Mouse (Mus musculus): Measurements from ENCODE around the gene Ddx59.

Ddx59 gene

GRCm38 (mm10) chr1:136440741-136441140 is 25.7 kb downstream of the Ddx59 start:
- ChIA-PET CTCF (no interaction called here), POLR2A (interaction anchor here in 1 of 4 experiments (0.9 kb wide), 1 partner anchor 25 kb away, joined by 3 read pairs; the partner anchor contains the start of gene Ddx59)

DNA sequence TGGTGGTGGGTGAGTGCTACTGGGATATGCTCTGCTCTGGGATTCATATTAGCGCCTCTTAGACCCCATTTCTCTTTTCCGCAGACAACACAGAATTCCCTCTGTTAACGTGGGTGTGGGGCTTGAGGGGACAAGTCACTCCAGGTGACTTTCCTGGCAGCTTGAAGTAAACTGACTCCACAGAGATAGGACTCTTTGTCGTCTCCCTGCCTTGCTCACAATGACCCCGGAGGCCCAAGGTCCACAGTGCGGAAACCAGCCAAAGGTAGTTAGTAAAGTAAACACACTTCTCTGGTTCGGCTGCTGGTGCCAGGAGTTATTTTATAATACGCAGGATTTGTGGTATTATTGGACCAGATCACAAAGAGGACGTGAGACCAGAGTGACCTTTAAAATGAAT is 27.7 kb downstream of the Ddx59 start:
- CTCF ChIA-PET, result interaction anchor here in 1 of 4 experiments (0.7 kb wide), 1 partner anchor 119 kb away, joined by 3 read pairs; no protein-coding TSS in a partner anchor
- POLR2A ChIA-PET, result interaction anchor here in 1 of 4 experiments (1.2 to 2.5 kb wide), 3 partner anchors 11 to 28 kb away, joined by 3 to 11 read pairs (median 5); partner anchors contain the start of gene Ddx59

GRCm38 (mm10) chr1:136444555-136445255 is 29.6 kb downstream of the Ddx59 start:
- POLR2A ChIA-PET, result interaction anchor here in 2 of 4 experiments (0.9 to 2.5 kb wide), 10 partner anchors 11 to 30 kb away, joined by 4 to 11 read pairs (median 4); partner anchors contain the start of genes Ddx59 (in 2 of the 2) and Kif14 (in 1 of the 2)
- CTCF ChIA-PET, result interaction anchor here in 3 of 4 experiments (0.6 to 1.2 kb wide), 4 partner anchors 77 to 500 kb away, joined by 3 to 4 read pairs (median 4); no protein-coding TSS in a partner anchor

GRCm38 (mm10) chr1:136446933-136447332 is 31.9 kb downstream of the Ddx59 start:
- ChIA-PET POLR2A (interaction anchor here in 2 of 4 experiments (1.1 to 1.3 kb wide), 2 partner anchors 32 to 84 kb away, joined by 3 to 4 read pairs; partner anchors contain the start of gene Ddx59 (in 1 of the 2)), CTCF (interaction anchor here in 2 of 4 experiments (0.5 to 1.2 kb wide), 2 partner anchors 19 to 152 kb away, joined by 3 to 4 read pairs; partner anchors contain the start of gene Kif14 (in 1 of the 2))

DNA sequence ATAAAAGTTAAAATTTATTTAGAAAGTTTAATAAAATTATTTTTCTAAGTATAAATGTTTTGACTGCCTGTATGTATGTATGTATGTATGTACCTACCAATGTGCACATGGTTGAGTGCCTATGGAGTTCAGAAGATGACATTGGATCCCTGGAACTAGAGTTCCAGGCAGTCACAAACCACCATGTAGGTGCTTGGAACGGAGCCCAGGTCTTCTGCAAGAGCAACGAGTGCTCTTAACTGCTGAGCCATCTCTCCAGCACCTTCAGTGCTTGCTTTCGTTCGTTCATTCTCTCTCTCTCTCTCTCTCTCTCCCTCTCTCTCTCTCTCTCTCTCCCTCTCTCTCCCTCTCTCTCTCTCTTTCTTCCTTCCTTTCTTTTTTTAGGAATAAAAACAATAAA is 32.3 kb downstream of the Ddx59 start:
- ChIA-PET POLR2A (interaction anchor here in 2 of 4 experiments (0.5 to 1.7 kb wide), 4 partner anchors 30 to 83 kb away, joined by 3 to 4 read pairs (median 4); partner anchors contain the start of gene Ddx59 (in 1 of the 2)), CTCF (interaction anchor here in 1 of 4 experiments (0.7 to 1.2 kb wide), 2 partner anchors 19 to 322 kb away, joined by 3 read pairs; partner anchors contain the start of gene Kif14)

DNA sequence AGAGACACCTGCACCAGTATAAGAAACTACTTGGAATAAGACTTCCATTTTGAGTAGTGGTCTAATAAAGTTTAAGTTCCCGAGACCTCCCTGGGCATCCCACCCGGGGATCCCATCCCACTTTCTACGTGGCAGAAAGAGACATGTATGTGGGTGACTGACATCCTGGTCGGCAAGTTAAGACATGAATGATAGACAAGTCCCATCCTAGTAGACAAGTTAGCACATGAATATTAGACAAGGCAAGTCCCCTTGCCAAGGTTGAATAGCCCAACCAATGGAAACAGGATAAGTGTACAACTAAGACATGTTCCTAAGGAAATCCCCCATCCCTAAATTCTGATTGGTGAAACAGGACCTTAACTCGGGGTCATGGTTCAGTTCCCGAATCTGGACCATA is 34.5 kb downstream of the Ddx59 start:
- POLR2A ChIA-PET, result interaction anchor here in 2 of 4 experiments (1.0 to 3.0 kb wide), 4 partner anchors 17 to 34 kb away, joined by 3 to 11 read pairs (median 3); partner anchors contain the start of genes Ddx59 (in 1 of the 2) and Kif14 (in 1 of the 2)
- CTCF ChIA-PET, result no interaction called here

DNA sequence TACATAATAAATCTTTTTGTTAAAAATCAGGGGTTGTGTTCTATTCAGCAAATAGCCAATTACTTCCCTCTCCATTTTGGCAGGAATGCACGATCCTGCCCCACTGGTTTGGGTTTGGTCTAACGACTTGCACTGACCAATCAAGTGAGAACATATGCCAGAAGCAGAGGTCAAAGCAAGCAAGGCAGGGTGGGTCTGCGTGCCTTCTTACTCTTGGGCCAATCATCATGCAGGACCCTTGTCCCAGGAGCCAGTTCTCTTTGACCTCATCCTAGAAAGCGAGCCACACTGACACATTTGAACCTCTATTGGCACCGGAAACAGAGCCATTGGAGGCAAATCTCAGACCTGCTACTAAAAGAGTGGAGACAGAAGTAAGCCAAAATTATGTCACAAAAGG is 35.1 kb downstream of the Ddx59 start:
- POLR2A ChIA-PET, result interaction anchor here in 1 of 4 experiments (1.1 to 3.0 kb wide), 2 partner anchors 31 to 35 kb away, joined by 3 to 11 read pairs; partner anchors contain the start of gene Ddx59
- CTCF ChIA-PET, result no interaction called here

DNA sequence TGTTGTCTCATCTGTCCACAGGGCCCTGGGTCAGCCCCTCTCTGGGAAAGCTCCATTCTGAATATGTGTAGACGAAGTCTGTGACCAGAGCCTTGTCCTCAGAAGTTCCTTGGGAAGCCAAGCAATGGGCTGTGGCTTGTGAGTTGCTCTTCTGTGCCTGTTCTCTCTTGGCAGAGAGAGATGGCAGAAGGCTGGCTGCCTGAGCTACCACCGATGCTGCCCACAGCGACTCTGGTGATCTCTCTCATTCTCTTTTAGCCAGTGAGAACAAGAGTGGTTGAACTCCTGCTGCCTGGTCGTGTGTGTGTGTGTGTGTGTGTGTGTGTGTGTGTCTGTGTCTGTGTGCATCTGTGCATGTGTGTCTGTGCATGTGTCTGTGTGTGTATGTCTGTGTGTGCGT is 37.4 kb downstream of the Ddx59 start:
- ChIA-PET POLR2A (interaction anchor here in 1 of 4 experiments (1.3 kb wide), 1 partner anchor 13 kb away, joined by 5 read pairs; the partner anchor contains the start of gene Kif14), CTCF (interaction anchor here in 2 of 4 experiments (0.6 to 1.7 kb wide), 2 partner anchors 401 to 570 kb away, joined by 3 read pairs; no protein-coding TSS in a partner anchor)

- ChIA-PET POLR2A (interaction anchor here in 2 of 4 experiments (0.9 to 2.3 kb wide), 7 partner anchors 10 to 282 kb away, joined by 3 to 13 read pairs (median 4); partner anchors contain the start of genes Kif14 (in 2 of the 2) and Ddx59 (in 1 of the 2)), CTCF (no interaction called here)
These were observed 40.9 kb downstream of the Ddx59 start for GRCm38 (mm10) chr1:136455756-136456585.

- ChIA-PET CTCF (no interaction called here), POLR2A (interaction anchor here in 2 of 4 experiments (1.4 to 2.3 kb wide), 2 partner anchors 9 to 12 kb away, joined by 4 to 9 read pairs; partner anchors contain the start of gene Kif14 (in 1 of the 2))
These were observed 41.7 kb downstream of the Ddx59 start for GRCm38 (mm10) chr1:136456741-136457140.

GRCm38 (mm10) chr1:136457403-136457802 is 42.3 kb downstream of the Ddx59 start:
- POLR2A ChIA-PET, result interaction anchor here in 2 of 4 experiments (0.5 to 1.2 kb wide), 3 partner anchors 8 to 42 kb away, joined by 3 read pairs; partner anchors contain the start of genes Ddx59 (in 1 of the 2) and Kif14 (in 1 of the 2)
- CTCF ChIA-PET, result no interaction called here

DNA sequence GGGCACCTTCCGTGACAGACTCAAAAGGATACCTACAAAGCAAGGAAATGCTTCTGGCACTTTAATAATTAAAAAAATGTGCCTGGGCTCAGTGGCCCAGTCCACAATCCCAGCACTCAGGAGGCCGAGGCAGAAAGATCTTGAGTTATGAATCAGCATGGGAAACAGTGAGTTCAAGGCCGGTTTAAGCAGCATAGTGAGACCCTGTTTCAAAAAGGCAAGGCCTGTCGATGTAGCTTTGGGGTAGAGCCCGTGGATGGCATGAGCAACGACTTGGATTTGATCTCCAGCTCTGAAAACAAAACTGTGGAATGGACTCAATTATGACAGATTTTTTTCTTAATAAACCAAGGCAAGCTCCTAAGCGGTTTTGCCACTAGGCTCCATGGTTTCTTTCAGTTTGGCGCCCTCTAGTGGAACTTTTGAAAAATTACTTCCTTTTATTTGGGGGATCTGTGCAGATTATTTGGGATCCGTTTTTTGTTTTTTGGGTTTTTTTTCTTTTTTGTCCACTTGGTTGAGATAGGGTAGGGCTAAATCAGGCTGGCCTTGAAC is 43.7 kb downstream of the Ddx59 start:
- ChIA-PET POLR2A (interaction anchor here in 3 of 4 experiments (0.8 to 1.4 kb wide), 6 partner anchors 10 to 156 kb away, joined by 3 to 5 read pairs (median 4); partner anchors contain the start of gene Ddx59 (in 1 of the 3)), CTCF (interaction anchor here (0.5 to 1.4 kb wide), 24 partner anchors 10 to 1491 kb away, joined by 3 to 9 read pairs (median 4); partner anchors contain the start of gene Ddx59 (in 1 of the 4))

DNA sequence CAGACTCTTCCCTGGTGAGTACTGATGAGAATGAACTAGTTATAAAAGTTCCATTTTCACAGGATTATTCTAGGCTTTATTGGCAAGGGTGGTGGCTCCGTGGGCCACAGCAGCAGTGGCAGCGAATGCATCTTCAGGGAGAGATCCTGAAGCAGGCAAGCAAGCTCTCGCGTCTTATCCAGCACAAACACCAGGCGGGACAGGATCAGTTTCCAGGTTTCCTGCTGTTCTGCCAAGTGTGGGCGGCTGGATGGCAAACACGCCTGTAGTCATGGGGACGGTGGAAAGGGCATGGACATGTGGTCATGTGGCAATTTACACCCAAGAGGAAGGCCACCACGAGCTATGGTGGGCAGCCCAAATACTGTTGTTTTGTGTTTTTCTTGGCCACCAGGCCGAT is 47.4 kb downstream of the Ddx59 start:
- ChIA-PET POLR2A (interaction anchor here in 2 of 4 experiments (0.8 to 1.8 kb wide), 2 partner anchors 17 to 46 kb away, joined by 3 to 5 read pairs; no protein-coding TSS in a partner anchor), CTCF (no interaction called here)

DNA sequence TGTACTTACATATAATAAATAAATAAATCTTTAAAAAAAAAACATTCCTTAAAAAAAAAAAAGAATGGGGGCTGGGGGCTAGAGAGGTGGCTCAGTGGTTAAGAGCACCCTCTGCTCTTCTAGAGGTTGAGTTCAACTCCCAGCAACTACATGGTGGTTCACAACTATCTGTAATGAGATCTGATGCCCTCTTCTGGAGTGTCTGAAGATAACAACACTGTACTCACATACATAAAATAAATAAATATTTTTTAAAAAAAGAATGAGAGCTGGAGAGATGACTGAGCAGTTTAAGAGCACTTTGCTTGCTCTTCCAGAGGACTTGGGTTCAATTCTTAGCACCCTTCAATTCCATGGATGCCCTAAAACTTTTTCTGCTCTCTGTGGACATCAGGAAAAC is 50.1 kb downstream of the Ddx59 start:
- CTCF ChIA-PET, result interaction anchor here in 2 of 4 experiments (0.7 to 1.0 kb wide), 3 partner anchors 255 to 458 kb away, joined by 3 to 5 read pairs (median 3); no protein-coding TSS in a partner anchor

DNA sequence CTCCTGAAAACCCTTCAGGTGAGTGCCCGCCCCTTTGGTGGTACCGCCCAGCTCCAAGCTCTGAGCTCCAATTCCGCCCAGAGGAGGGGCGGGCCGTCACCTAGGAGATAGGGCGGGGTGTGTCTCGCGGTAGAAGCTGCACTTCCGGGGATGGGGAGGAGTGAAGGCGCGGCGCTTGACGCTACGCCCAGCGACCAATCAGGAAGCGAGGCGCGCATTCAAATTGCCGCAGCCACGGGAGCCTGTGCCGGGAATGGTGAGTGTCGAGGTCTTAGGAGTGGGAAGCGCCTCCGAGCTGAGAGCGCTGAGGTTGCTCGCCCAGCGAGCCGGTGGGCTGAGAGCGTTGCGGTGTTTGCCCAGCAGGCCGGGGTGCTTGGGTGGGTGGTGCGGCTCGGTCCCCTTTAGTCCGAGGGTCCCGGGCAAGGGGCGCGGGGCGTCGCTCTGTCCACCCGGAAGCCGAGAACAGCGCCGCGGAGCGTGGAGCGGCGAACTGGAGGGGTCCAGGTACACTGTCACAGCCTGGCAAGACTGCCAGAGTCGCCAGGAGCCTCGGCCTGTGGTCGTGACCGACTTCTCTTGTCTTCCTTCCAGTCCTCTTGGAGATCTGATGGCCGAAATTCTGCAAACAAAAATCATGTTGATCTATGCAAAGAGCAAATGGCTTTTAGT is 51.2 kb downstream of the Ddx59 start, which contains the start of gene Kif14:
TSS of gene Kif14 (plus strand) at position 201 of the 669 bp plus-strand sequence.
- CTCF ChIA-PET, result interaction anchor here in 3 of 4 experiments (0.6 to 1.4 kb wide), 13 partner anchors 20 to 459 kb away, joined by 3 to 6 read pairs (median 3); partner anchors contain the start of gene Ddx59 (in 1 of the 3)
- POLR2A ChIA-PET, result interaction anchor here (0.5 to 2.3 kb wide), 41 partner anchors 9 to 616 kb away, joined by 3 to 29 read pairs (median 4); partner anchors contain the start of genes Ddx59 (in 4 of the 4), Gpr25 (in 1 of the 4) and Kif21b (in 1 of the 4)

More for the DNA sequence above, 50.1 kb downstream of the Ddx59 start:
- POLR2A ChIA-PET, result interaction anchor here in 1 of 4 experiments (1.1 to 1.3 kb wide), 3 partner anchors 10 to 50 kb away, joined by 6 to 9 read pairs (median 7); partner anchors contain the start of gene Ddx59

GRCm38 (mm10) chr1:136469408-136469807 is 54.3 kb downstream of the Ddx59 start:
- CTCF ChIA-PET, result interaction anchor here in 1 of 4 experiments (1.1 kb wide), 1 partner anchor 11 kb away, joined by 3 read pairs; no protein-coding TSS in a partner anchor
- POLR2A ChIA-PET, result interaction anchor here in 2 of 4 experiments (1.0 to 1.6 kb wide), 3 partner anchors 54 to 236 kb away, joined by 3 to 6 read pairs (median 3); partner anchors contain the start of gene Ddx59 (in 2 of the 2)

Data from embryonic stem cell, embryonic (primary cell).